Mouse (Mus musculus): ENCODE data around the gene Gm3500.
"Not testable (repeated sequence)": the region's sequence is repeated elsewhere in the genome, so short reads cannot be mapped to it uniquely, and the experiment has no call there.

The Gm3500 gene

GRCm38 (mm10) chr14:5388949-5389348 lies at the start of gene Gm3500:
Gene Gm3500 (minus strand): TSS chr14:5389049.
- DNase-seq (ENCODE audit: low read depth, low spot score); H3K27me3 ChIP-seq (ENCODE audit: control insufficient read depth, insufficient read depth, low read length, poor library complexity, severe bottlenecking); H3K36me3 ChIP-seq (ENCODE audit: control insufficient read depth, insufficient read depth, low read length, poor library complexity, severe bottlenecking): not testable (repeated sequence)

DNA sequence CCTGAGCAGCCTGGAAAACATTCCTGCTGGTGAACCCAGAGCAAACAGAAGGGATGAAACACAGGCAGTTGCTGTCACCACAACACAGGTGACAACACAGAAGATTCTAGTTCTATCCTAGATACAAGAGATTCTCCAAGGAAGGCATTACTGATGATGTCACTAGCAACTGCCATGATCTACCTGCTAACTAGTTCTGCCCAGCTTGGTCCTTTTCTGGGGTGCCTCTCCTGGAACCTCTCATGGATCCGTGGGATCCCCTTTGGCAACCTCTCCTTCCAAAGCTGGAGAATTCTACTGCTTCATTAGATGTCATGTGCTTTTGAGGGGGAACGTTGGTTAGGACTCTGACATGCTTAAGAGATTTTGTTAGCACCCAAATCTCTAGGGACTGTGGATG lies 54.0 kb downstream of the Gm3500 start, which contains the start of gene Gm3542:
Gm3542 (minus strand) TSS at position 101 of the 400 bp plus-strand sequence.
- H3K27me3 ChIP-seq (ENCODE audit: control insufficient read depth, insufficient read depth, low read length, poor library complexity, severe bottlenecking); H3K36me3 ChIP-seq (ENCODE audit: control insufficient read depth, insufficient read depth, low read length, poor library complexity, severe bottlenecking); DNase-seq (ENCODE audit: low read depth, low spot score): not testable (repeated sequence)

All from splenic B cell, adult 2 months (primary cell).